Mouse (Mus musculus): ENCODE results near the gene Abcc8. TPM values are rescaled to one million over a fixed set of nuclear protein-coding genes. Genes with fewer than 3 reads are reported as not detected.

The Abcc8 gene
- polyA plus RNA-seq, 1 experiment from 2014 or later: 7.1 TPM

DNA sequence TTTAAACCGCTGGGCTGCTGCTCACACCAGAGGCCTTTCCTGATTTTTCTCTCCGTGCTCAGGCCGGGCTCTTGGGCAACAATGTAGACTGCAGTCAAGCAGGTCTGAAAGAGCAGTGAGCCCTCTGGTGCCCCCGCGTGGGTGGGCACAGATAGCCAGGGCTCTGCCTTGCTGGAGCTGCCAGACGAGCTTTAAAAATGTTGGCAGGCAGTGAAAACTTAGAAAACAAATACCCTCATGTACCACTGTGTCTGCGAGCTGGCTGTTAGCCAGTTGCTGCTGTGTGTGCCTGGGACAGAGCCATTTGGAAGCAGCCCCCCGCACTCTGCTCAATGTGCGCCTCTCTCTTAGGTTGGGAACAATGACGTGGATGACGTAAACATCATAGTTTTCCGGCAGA, 102.2 kb downstream of the Abcc8 start:
- Histone ChIP-seq H3K9ac (no peak overlapping the region), H3K4me2 (no peak overlapping the region), H3K27me3 (no peaks in the 10 kb centered on the region), H3K36me3 (peaks cover 94% of the 10 kb centered on the region), H3K4me1 (replicated peaks) (no peaks in the 10 kb centered on the region), H3K4me3 (no peak overlapping the region), H3K27ac (no peak overlapping the region), H3K9me3 (no peaks in the 10 kb centered on the region)
- ATAC-seq (ENCODE audit: low FRiP score): 0 out of 2 replicates have a peak, but pooled peaks have one; percentile 39
- 83% methylated on average over 12 of the region's 12 CpGs for WGBS

DNA sequence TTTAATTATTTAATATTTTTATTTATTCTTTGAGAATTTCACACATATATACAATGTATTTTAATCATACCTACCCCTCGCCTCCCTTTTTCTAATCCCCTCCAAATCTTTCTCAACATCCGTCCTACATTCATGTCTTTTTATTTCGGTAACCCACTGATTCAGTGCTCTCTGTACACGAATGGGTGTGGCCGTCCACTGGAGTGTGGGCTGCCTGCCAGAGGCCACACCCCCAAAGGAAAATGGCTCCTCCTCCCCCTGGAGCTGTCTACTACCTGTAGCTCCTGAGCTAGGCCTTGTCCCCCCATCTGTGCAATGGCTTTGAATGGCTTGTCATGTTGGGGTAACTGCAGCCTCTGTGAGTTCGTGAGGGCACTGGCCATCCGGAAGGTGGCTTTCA, 103.0 kb downstream of the Abcc8 start:
- Histone ChIP-seq H3K27me3 (no peaks in the 10 kb centered on the region), H3K4me3 (no peak overlapping the region), H3K9me3 (no peaks in the 10 kb centered on the region), H3K36me3 (peaks cover 94% of the 10 kb centered on the region), H3K4me1 (replicated peaks) (no peaks in the 10 kb centered on the region), H3K4me2 (no peak overlapping the region), H3K27ac (no peak overlapping the region), H3K9ac (no peak overlapping the region)
- ATAC-seq (ENCODE audit: low FRiP score): no peak
- 92% methylated on average over 7 of the region's 7 CpGs for WGBS

GRCm38 (mm10) chr7:46068831-46069230, 111.0 kb downstream of the Abcc8 start:
- H3K27ac ChIP-seq: no peak overlapping the region
- 97% methylated on average over 8 of the region's 8 CpGs for WGBS
- no peak for ATAC-seq (ENCODE audit: low FRiP score)

GRCm38 (mm10) chr7:46063296-46063695, 116.5 kb downstream of the Abcc8 start:
- H3K9ac ChIP-seq: no peak overlapping the region
- no peaks in the 10 kb centered on the region for H3K4me1 ChIP-seq (replicated peaks)
- 97% methylated on average over 6 of the region's 6 CpGs for WGBS
- no peak overlapping the region for H3K4me3 ChIP-seq
- no peaks in the 10 kb centered on the region for H3K27me3 ChIP-seq
- no peak overlapping the region for H3K27ac ChIP-seq
- no peaks in the 10 kb centered on the region for H3K9me3 ChIP-seq
- no peak for ATAC-seq (ENCODE audit: low FRiP score)
- H3K4me2 ChIP-seq: no peak overlapping the region
- peaks cover 94% of the 10 kb centered on the region for H3K36me3 ChIP-seq

More at GRCm38 (mm10) chr7:46068831-46069230, 111.0 kb downstream of the Abcc8 start:
- H3K4me3 ChIP-seq: no peak overlapping the region
- H3K4me1 ChIP-seq (replicated peaks): no peaks in the 10 kb centered on the region
- H3K4me2 ChIP-seq: no peak overlapping the region
- H3K9ac ChIP-seq: no peak overlapping the region
- no peaks in the 10 kb centered on the region for H3K27me3 ChIP-seq
- H3K36me3 ChIP-seq: peaks cover 91% of the 10 kb centered on the region
- H3K9me3 ChIP-seq: no peaks in the 10 kb centered on the region

- no peaks in the 10 kb centered on the region for H3K4me1 ChIP-seq (replicated peaks)
- ATAC-seq (ENCODE audit: low FRiP score): no peak
- H3K9me3 ChIP-seq: no peaks in the 10 kb centered on the region
- H3K36me3 ChIP-seq: peaks cover 94% of the 10 kb centered on the region
- H3K4me3 ChIP-seq: no peak overlapping the region
- no peak overlapping the region for H3K9ac ChIP-seq
- no peaks in the 10 kb centered on the region for H3K27me3 ChIP-seq
- H3K27ac ChIP-seq: no peak overlapping the region
- 98% methylated on average over 16 of the region's 16 CpGs for WGBS
- H3K4me2 ChIP-seq: no peak overlapping the region
Observed at GRCm38 (mm10) chr7:46061614-46062013, 118.2 kb downstream of the Abcc8 start.

- Histone ChIP-seq H3K9ac (no peak overlapping the region), H3K27ac (no peak overlapping the region), H3K4me3 (no peak overlapping the region), H3K4me1 (replicated peaks) (no peaks in the 10 kb centered on the region), H3K9me3 (no peaks in the 10 kb centered on the region), H3K27me3 (no peaks in the 10 kb centered on the region), H3K4me2 (no peak overlapping the region), H3K36me3 (peaks cover 95% of the 10 kb centered on the region)
- WGBS: 97% methylated on average over 8 of the region's 8 CpGs
- no peak for ATAC-seq (ENCODE audit: low FRiP score)
Observed at GRCm38 (mm10) chr7:46060688-46061087, 119.1 kb downstream of the Abcc8 start.

DNA sequence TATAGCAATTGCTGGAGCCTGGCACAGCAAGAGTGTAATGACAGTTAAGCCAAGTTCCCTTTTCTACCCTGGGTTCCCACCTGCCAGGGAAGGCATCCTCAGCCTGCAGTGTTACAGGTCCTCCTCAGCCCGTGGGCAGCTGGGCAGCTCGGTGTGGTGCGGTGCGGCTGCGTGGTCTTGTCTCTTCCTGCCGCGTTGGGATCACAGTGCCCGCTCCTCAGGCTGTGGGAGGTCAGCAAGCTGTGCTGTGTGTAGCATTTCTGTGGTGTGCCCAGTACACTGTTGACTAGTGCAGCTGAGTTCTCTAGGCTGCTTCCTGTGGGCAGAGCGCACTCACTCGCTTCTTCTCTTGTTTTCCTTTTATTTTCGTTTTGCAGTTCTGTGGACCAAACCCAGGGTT, 121.0 kb downstream of the Abcc8 start:
- no peak for ATAC-seq (ENCODE audit: low FRiP score)
- H3K27me3 ChIP-seq: no peaks in the 10 kb centered on the region
- H3K36me3 ChIP-seq: peaks cover 98% of the 10 kb centered on the region
- no peak overlapping the region for H3K27ac ChIP-seq
- H3K4me1 ChIP-seq (replicated peaks): no peaks in the 10 kb centered on the region
- H3K4me2 ChIP-seq: no peak overlapping the region
- H3K9me3 ChIP-seq: no peaks in the 10 kb centered on the region
- 96% methylated on average over 11 of the region's 11 CpGs for WGBS
- H3K9ac ChIP-seq: no peak overlapping the region
- no peak overlapping the region for H3K4me3 ChIP-seq

Other genes starting within 250 kb of the Abcc8 start
- 0.23 and 0.40 TPM in 2 replicates for gene Abcc6, start 149.7 kb downstream of the Abcc8 start, polyA plus RNA-seq (2015; fragmentation: Nextera tagmentation; extraction: Ambion mirVana)
- 37.2 and 37.7 TPM in 2 replicates for gene Nomo1, start 146.3 kb downstream of the Abcc8 start, polyA plus RNA-seq (2015; fragmentation: Nextera tagmentation; extraction: Ambion mirVana)
- 0.88 and 1.6 TPM in 2 replicates for gene Kcnj11, start 79.3 kb downstream of the Abcc8 start, polyA plus RNA-seq (2015; fragmentation: Nextera tagmentation; extraction: Ambion mirVana)
- gene Ush1c, start 58.5 kb upstream of the Abcc8 start, polyA plus RNA-seq (2015; fragmentation: Nextera tagmentation; extraction: Ambion mirVana): 1.7 and 2.4 TPM in 2 replicates
- gene Otog, start 61.0 kb upstream of the Abcc8 start, polyA plus RNA-seq (2015; fragmentation: Nextera tagmentation; extraction: Ambion mirVana): 0.19 and 0.34 TPM in 2 replicates
- 0.94 and 1.4 TPM in 2 replicates for gene Myod1, start 196.4 kb upstream of the Abcc8 start, polyA plus RNA-seq (2015; fragmentation: Nextera tagmentation; extraction: Ambion mirVana)
- 9.6 and 9.7 TPM in 2 replicates for gene Kcnc1, start 216.5 kb upstream of the Abcc8 start, polyA plus RNA-seq (2015; fragmentation: Nextera tagmentation; extraction: Ambion mirVana)